ENCODE assay signal across 7 mouse cellular contexts in the genomic region with DNA sequence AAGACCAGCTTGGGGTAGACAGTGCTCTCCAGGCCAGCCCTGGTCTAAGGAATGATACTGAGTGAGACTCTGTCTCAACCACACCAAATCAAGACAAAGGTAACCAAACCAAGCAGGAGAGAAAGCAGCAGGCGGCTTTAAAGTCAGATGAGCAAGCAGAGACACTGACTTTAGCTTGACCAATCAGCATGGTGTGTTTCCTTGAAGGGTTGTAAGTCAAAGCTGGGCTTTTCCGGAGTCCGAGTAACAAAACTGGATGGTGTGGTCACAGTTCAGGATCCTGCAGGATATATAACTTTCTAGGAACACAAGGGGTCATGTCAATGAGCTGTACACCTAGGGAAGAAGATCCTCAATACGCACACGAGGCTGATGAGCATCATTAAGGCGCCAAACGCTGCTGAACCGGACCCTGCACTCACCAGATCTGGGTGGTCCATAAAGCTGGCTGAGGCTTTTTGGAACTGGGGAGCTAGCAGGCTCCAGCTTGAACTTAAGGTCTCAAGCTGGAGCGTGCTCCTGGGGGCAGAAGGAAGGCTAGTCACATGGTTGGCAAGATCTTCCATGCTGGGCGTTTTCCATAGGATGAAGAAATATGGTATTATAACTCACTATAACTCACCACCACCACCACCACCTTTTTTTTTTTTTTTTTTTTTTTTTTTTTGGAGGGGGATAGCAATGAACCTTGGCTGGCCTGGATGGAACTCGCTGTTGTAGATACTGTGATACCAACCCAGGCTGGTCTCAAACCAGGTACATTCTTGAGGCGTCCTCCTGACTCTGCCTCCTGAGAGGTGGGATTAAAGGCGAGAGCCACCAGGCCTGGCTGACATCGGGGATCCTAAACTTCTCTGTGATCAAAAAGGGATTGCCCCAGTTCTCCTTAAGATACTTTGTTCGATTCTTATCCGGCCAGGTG. TPM values are rescaled to one million over a fixed set of nuclear protein-coding genes. Genes with fewer than 3 reads are reported as not detected.
DNase-seq lines count a peak whose midpoint lies in the region; ATAC-seq and TF ChIP-seq lines count a peak whose summit lies in the region.

No protein-coding gene starts in this region.

- ATAC-seq in liver, embryonic 13.5 days (ENCODE audit: low read depth) = peak; percentile 46

- H3K4me3 ChIP-seq in testis, adult 2 months (ENCODE audit: control insufficient read depth, low read depth, low read length) = peak overlapping the region; percentile 88
- peak overlapping the region; percentile 75 for H3K4me3 ChIP-seq in forebrain, embryonic 10.5 days
- peak overlapping the region; percentile 84 for H3K4me3 ChIP-seq in liver, embryonic 13.5 days (replicated peaks)

- no peak for DNase-seq in testis, postnatal 10 days (ENCODE audit: low spot score)
- DNase-seq in forebrain, embryonic 10.5 days (ENCODE audit: extremely low spot score, low spot score) = no peak
- no peak for DNase-seq in liver, embryonic 13.5 days
- DNase-seq in Muller cell, postnatal 12 days (ENCODE audit: inconsistent ontology term) = no peak
- no peak for DNase-seq in testis, postnatal 14 days (ENCODE audit: low spot score)
- no peak for DNase-seq in layer of hippocampus, adult 9-10 months (ENCODE audit: low spot score)

- no peaks in the 10 kb centered on the region for H3K27me3 ChIP-seq in testis, adult 2 months (ENCODE audit: control insufficient read depth, insufficient read depth, low read length)
- H3K27me3 ChIP-seq in forebrain, embryonic 10.5 days (ENCODE audit: poor library complexity, severe bottlenecking) = no peaks in the 10 kb centered on the region
- no peaks in the 10 kb centered on the region for H3K27me3 ChIP-seq in liver, embryonic 13.5 days

- 0 out of 2 replicates have a peak overlapping the region, but pooled peaks have one; percentile 40 for H3K27ac ChIP-seq in testis, adult 2 months (ENCODE audit: control insufficient read depth, insufficient read depth, low read depth, low read length)
- peak overlapping the region; percentile 94 for H3K27ac ChIP-seq in forebrain, embryonic 10.5 days
- H3K27ac ChIP-seq in liver, embryonic 13.5 days = no peak overlapping the region

- H3K9ac ChIP-seq in liver, embryonic 13.5 days = peak overlapping the region; percentile 52

- peaks cover 13% of the 10 kb centered on the region for H3K4me1 ChIP-seq in testis, adult 2 months (ENCODE audit: control insufficient read depth, insufficient read depth, low read length)
- H3K4me1 ChIP-seq in forebrain, embryonic 10.5 days = peaks cover 24% of the 10 kb centered on the region
- H3K4me1 ChIP-seq in liver, embryonic 13.5 days (replicated peaks) = peaks cover 40% of the 10 kb centered on the region

- WGBS in forebrain, embryonic 10.5 days = 58% methylated on average over 16 of the region's 16 CpGs
- 43% methylated on average over 16 of the region's 16 CpGs for WGBS in liver, embryonic 13.5 days (ENCODE audit: insufficient replicate concordance)

- H3K9me3 ChIP-seq in forebrain, embryonic 10.5 days = no peaks in the 10 kb centered on the region
- H3K9me3 ChIP-seq in liver, embryonic 13.5 days (replicated peaks) = no peaks in the 10 kb centered on the region

- TF ChIP-seq POLR2A in testis, adult 2 months (IDR thresholded peaks at IDR 0.05; ENCODE audit: control insufficient read depth, low read depth, low read length) = no peak

- TF ChIP-seq CTCF in testis, adult 2 months (IDR thresholded peaks at IDR 0.05; ENCODE audit: control insufficient read depth, insufficient read depth, insufficient replicate concordance, low read depth, low read length) = no peak

- H3K4me2 ChIP-seq in liver, embryonic 13.5 days = peak overlapping the region; percentile 91

- no peaks in the 10 kb centered on the region for H3K36me3 ChIP-seq in testis, adult 2 months (ENCODE audit: control insufficient read depth, insufficient read depth, low read length)
- H3K36me3 ChIP-seq in forebrain, embryonic 10.5 days (replicated peaks) = peaks cover 29% of the 10 kb centered on the region
- peaks cover 25% of the 10 kb centered on the region for H3K36me3 ChIP-seq in liver, embryonic 13.5 days

RNA-seq across cellular contexts. Expression of a gene that starts 0.6 kb away (rescaled TPM):
- 47.5 and 49.7 TPM in 2 replicates for polyA plus RNA-seq in testis, adult 2 months (2012; rRNA removed)
- polyA plus RNA-seq in forebrain, embryonic 10.5 days (2016; fragmentation: Nextera tagmentation; extraction: Ambion mirVana) = 363 and 368 TPM in 2 replicates
- 353 and 381 TPM in 2 replicates for polyA plus RNA-seq in liver, embryonic 13.5 days (2015; fragmentation: Nextera tagmentation; extraction: Ambion mirVana)

RNA-seq across cellular contexts. Expression of a gene that starts 6.1 kb away (rescaled TPM):
- 0.22 and 0.43 TPM in 2 replicates for polyA plus RNA-seq in testis, adult 2 months (2012; rRNA removed)
- 0.92 and 1.3 TPM in 2 replicates for polyA plus RNA-seq in forebrain, embryonic 10.5 days (2016; fragmentation: Nextera tagmentation; extraction: Ambion mirVana)
- 0.27 and 0.31 TPM in 2 replicates for polyA plus RNA-seq in liver, embryonic 13.5 days (2015; fragmentation: Nextera tagmentation; extraction: Ambion mirVana)

RNA-seq across cellular contexts. Expression of a gene that starts 13.5 kb away (rescaled TPM):
- polyA plus RNA-seq in testis, adult 2 months (2012; rRNA removed) = 87.3 and 88.7 TPM in 2 replicates
- 0.09 and 0.31 TPM in 2 replicates for polyA plus RNA-seq in forebrain, embryonic 10.5 days (2016; fragmentation: Nextera tagmentation; extraction: Ambion mirVana)
- 0.21 and 0.52 TPM in 2 replicates for polyA plus RNA-seq in liver, embryonic 13.5 days (2015; fragmentation: Nextera tagmentation; extraction: Ambion mirVana)

RNA-seq across cellular contexts. Expression of a gene that starts 27.9 kb away (rescaled TPM):
- 50.9 and 51.6 TPM in 2 replicates for polyA plus RNA-seq in testis, adult 2 months (2012; rRNA removed)
- polyA plus RNA-seq in forebrain, embryonic 10.5 days (2016; fragmentation: Nextera tagmentation; extraction: Ambion mirVana) = 23.3 and 26.1 TPM in 2 replicates
- polyA plus RNA-seq in liver, embryonic 13.5 days (2015; fragmentation: Nextera tagmentation; extraction: Ambion mirVana) = 7.9 and 8.6 TPM in 2 replicates

RNA-seq across cellular contexts. Expression of a gene that starts 33.4 kb away (rescaled TPM):
- 1.5 and 1.6 TPM in 2 replicates for polyA plus RNA-seq in testis, adult 2 months (2012; rRNA removed)
- 0.38 and 0.92 TPM in 2 replicates for polyA plus RNA-seq in forebrain, embryonic 10.5 days (2016; fragmentation: Nextera tagmentation; extraction: Ambion mirVana)
- not detected in 2 replicates for polyA plus RNA-seq in liver, embryonic 13.5 days (2015; fragmentation: Nextera tagmentation; extraction: Ambion mirVana)

Comparison
In these comparisons a context has a peak if more than half of its experiments do, and no peak if none do; other contexts are left out.
1. RNA of a gene that starts 13.5 kb away (polyA plus RNA-seq): 87.3 to 88.7 TPM in testis, adult 2 months; 0.21 to 0.52 TPM in liver, embryonic 13.5 days and 0.09 to 0.31 TPM in forebrain, embryonic 10.5 days; every median in the first group is over 10 times any median in the second.
2. Peak in every context shown above with its lines, with median percentiles within 50 percentile points of each other: H3K4me3 ChIP-seq.